Mouse (Mus musculus) erythroblast, embryonic 14.5 days (primary cell): ENCODE measurements at regions not wholly inside any gene's neighbourhood (a gene's known extent, or its start where the extent isn't known, plus 50 kb on each side); places are given as distances from the start of the nearest gene placed in this dataset.

Experiments used
- GATA1 ChIP-seq: IDR thresholded peaks from 2 replicates; pipeline ENCODE4 v1.6.1; 2012; ENCODE audit warnings: low read length, inconsistent platforms, mixed read lengths
- TAL1 ChIP-seq: IDR thresholded peaks from 3 replicates; pipeline ENCODE4 v1.6.1; 2012; ENCODE audit warnings: low read length, inconsistent platforms, mixed read lengths

GRCm38 (mm10) chr10:117440225-117440976 is 60.6 kb upstream of the Cpsf6 start:
- TF ChIP-seq GATA1 (no peak), TAL1 (no peak)
